Mouse (Mus musculus): Measurements from ENCODE around the gene Rpap3.

- TF ChIP-seq CTCF (IDR thresholded peaks at IDR 0.05; ENCODE audit: extremely low read depth, insufficient read depth, low read length) (no peak), POLR2A (IDR thresholded peaks at IDR 0.05; ENCODE audit: extremely low read depth, insufficient read depth, low read length) (no peak)
Observed at GRCm38 (mm10) chr15:97675927-97676326, 29.7 kb downstream of the Rpap3 start.

Measured in cortical plate, adult 2 months (tissue).